Mouse (Mus musculus) subcutaneous adipose tissue, adult 2 months (tissue): Measurements from ENCODE around the gene E330009J07Rik. TPM values are rescaled to one million over a fixed set of nuclear protein-coding genes. Genes with fewer than 3 reads are reported as not detected.

Source experiments
- polyA plus RNA-seq: library from polyadenylated mRNA; depleted of rRNA; stranded (reverse); fragments of >200 nt; gene quantifications from 2 replicates; pipeline ENCODE4 v1.2.3, GENCODE M21; 2012; ENCODE audit warnings: low replicate concordance; rRNA removed

E330009J07Rik gene
- polyA plus RNA-seq: 2.4 and 6.3 TPM in 2 replicates

GRCm38 (mm10) chr6:40436047-40436483, at the start of gene E330009J07Rik:
Gene E330009J07Rik (minus strand): TSS chr6:40436135.

GRCm38 (mm10) chr6:40470916-40471719, 35.2 kb upstream of the E330009J07Rik start, which contains the start of gene Ssbp1:
Gene Ssbp1 (plus strand): TSS chr6:40471352.

GRCm38 (mm10) chr6:40438936-40439335, 3.0 kb upstream of the E330009J07Rik start, which contains the start of gene Wee2:
Gene Wee2 (plus strand): TSS chr6:40439088.

Other genes with a start within 250 kb of the E330009J07Rik start
- 19.7 and 26.6 TPM in 2 replicates for gene Agk, start 111.0 kb downstream of the E330009J07Rik start, polyA plus RNA-seq
- gene Wee2, start 3.0 kb upstream of the E330009J07Rik start, polyA plus RNA-seq: not detected in 2 replicates
- gene Ssbp1, start 35.2 kb upstream of the E330009J07Rik start, polyA plus RNA-seq: 9.5 and 14.1 TPM in 2 replicates
- not detected in 2 replicates for gene Tas2r137, start 55.1 kb upstream of the E330009J07Rik start, polyA plus RNA-seq
- not detected in 2 replicates for gene Tas2r108, start 57.4 kb upstream of the E330009J07Rik start, polyA plus RNA-seq
- not detected in 2 replicates for gene Prss37, start 83.4 kb upstream of the E330009J07Rik start, polyA plus RNA-seq
- not detected in 2 replicates for gene Olfr461, start 118.9 kb upstream of the E330009J07Rik start, polyA plus RNA-seq
- gene Olfr460, start 133.4 kb upstream of the E330009J07Rik start, polyA plus RNA-seq: 0.15 TPM in 1 of 2 replicates, not detected in the other
- 0.52 and 0.72 TPM in 2 replicates for gene Clec5a, start 149.7 kb upstream of the E330009J07Rik start, polyA plus RNA-seq
- gene Tas2r138, start 177.2 kb upstream of the E330009J07Rik start, polyA plus RNA-seq: not detected in 2 replicates
- gene Mgam, start 192.7 kb upstream of the E330009J07Rik start, polyA plus RNA-seq: 0.52 and 0.73 TPM in 2 replicates